Mouse (Mus musculus) liver, postnatal 0 days (tissue): ENCODE data around the gene Slc39a2.

ENCODE experiments used
- CTCF ChIP-seq: sonication (generic); IDR thresholded peaks from 2 replicates; pipeline ENCODE4 v1.5.1; 2016; ENCODE audit warnings: antibody characterized with exemption, low read depth
- EP300 ChIP-seq: IDR thresholded peaks from 2 replicates; pipeline ENCODE4 v1.6.1; 2016; ENCODE audit warnings: antibody characterized with exemption, low read depth, mild to moderate bottlenecking

DNA sequence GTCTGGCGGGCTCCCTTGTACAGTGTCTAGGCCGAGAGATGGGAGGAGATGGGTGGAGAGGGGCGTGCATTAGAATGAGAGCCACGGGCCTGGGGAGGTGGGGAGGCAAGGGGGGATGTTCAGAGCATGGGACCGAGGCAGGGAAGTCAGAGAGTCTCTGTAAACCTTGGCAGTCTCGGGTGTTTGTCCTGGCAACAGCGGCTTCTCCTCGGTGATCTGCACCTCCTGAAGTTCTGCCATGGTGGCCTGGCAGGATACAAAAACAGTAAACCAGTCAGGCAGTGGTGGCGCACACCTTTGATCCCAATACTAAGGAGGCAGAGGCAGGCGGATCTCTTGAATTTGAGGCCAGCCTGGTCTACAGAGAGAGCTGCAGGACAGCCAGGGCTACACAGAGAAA lies 18.6 kb downstream of the Slc39a2 start:
- TF ChIP-seq EP300 = no peak
- TF ChIP-seq CTCF = no peak
